Mouse (Mus musculus) olfactory bulb, adult 2 months (tissue): Measurements from ENCODE around the gene Serping1. TPM values are rescaled to one million over a fixed set of nuclear protein-coding genes. Genes with fewer than 3 reads are reported as not detected.
"Not testable (repeated sequence)": the region's sequence is repeated elsewhere in the genome, so short reads cannot be mapped to it uniquely, and the experiment has no call there.

Experiments
- H3K27ac ChIP-seq: fragments of 200-500 bp; 2 replicates; pipeline ENCODE4 v1.5.1; 2012; ENCODE audit warnings: low read depth, low read length; ENCODE audit not compliant: insufficient read depth
- H3K4me1 ChIP-seq: fragments of 200-500 bp; 2 replicates; pipeline ENCODE4 v1.6.1; 2012; ENCODE audit warnings: low read length; ENCODE audit not compliant: control insufficient read depth, insufficient read depth
- H3K4me3 ChIP-seq: fragments of 200-500 bp; 2 replicates; pipeline ENCODE4 v1.5.1; 2012; ENCODE audit warnings: mild to moderate bottlenecking, low read depth, low read length, moderate library complexity; ENCODE audit not compliant: insufficient read depth
- CTCF ChIP-seq: fragments of 200-500 bp; IDR thresholded peaks from 2 replicates; pipeline ENCODE4 v1.5.1; 2012; ENCODE audit warnings: low read depth, mild to moderate bottlenecking, low read length, moderate library complexity; ENCODE audit not compliant: insufficient read depth
- POLR2A ChIP-seq: fragments of 200-500 bp; IDR thresholded peaks from 2 replicates; pipeline ENCODE4 v1.6.1; 2012; ENCODE audit warnings: mild to moderate bottlenecking, low read depth, low read length, moderate library complexity; ENCODE audit not compliant: insufficient read depth
- WGBS: fragments of 180-500 bp; shearing (Covaris S2); methylation state at CpG from one replicate; pipeline ENCODE4 v1.1.7; 2018; 5-methylcytosine and 5-hydroxymethylcytosine counted together
- polyA plus RNA-seq: library from polyadenylated mRNA; stranded (reverse); fragments of >200 nt; gene quantifications from 2 replicates; pipeline ENCODE4 v1.2.4, GENCODE M21; 2012; ENCODE audit warnings: low replicate concordance; ENCODE audit not compliant: missing spikeins, insufficient read depth, insufficient read length

Serping1 gene
- polyA plus RNA-seq, 1 experiment: not detected

GRCm38 (mm10) chr2:84736312-84737161 is 38.7 kb downstream of the Serping1 start:
- Histone ChIP-seq H3K4me3 (peak overlapping the region; percentile 58), H3K27ac (no peak overlapping the region), H3K4me1 (peaks cover 32% of the 10 kb centered on the region)
- TF ChIP-seq CTCF (no peak), POLR2A (no peak)
- 17% methylated on average over 27 of the region's 27 CpGs for WGBS

DNA sequence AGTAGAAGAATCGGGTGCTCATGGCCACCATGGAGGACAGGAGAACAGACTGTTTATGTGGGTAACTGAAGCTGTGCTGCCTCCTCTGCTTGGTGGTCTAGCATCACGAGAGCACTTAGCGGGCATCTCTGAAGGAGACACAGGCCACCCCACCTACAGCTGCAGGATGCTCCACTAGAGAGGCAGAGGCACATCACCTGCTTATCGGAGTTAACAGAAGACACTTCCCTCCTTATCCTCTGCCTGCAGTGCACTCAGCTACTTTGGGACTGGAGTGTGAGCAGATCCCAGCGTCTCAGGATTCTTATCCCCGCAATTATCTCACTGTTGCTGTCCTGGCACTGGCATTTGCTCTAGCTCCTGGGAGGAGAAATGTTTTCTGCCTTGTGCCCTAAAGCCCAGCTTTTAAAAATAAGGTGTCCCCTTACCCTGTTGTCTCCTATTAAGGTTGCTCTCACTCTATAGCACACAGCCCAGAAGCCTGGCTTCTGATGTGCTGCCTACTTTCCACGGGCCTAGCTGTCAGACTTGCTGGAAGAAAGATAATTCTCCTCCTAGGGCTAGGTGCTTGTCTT is 39.8 kb downstream of the Serping1 start:
- Histone ChIP-seq H3K4me1 (peaks cover 28% of the 10 kb centered on the region), H3K27ac (peak overlapping the region; percentile 39; the same call in 1 of the 2 replicates), H3K4me3 (peak overlapping the region; percentile 58)
- 8% methylated on average over 7 of the region's 7 CpGs for WGBS
- no peak for TF ChIP-seq POLR2A
- no peak for TF ChIP-seq CTCF

DNA sequence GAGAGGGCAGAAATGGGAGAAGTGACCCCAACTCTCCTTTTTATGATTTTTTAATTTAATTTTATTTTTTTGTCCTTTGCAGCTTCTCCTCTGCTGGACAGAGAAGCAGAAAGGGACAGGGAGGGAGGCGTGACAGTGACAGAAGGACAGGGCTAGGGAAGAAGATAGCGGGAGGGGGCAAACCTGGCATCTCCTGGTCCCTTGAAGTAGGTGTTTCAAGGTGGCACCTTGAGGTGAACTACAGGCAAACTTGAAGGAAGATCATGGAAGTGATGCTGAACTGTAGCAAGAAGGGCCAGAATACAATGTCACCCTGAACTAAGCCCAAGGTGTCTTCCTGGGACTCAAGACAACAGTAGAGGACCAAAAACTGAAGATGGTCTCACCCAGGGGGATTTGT is 40.3 kb downstream of the Serping1 start:
- peak overlapping the region; percentile 39; the same call in 1 of the 2 replicates for H3K27ac ChIP-seq
- TF ChIP-seq CTCF: no peak
- TF ChIP-seq POLR2A: no peak
- WGBS: 4% methylated on average over 2 of the region's 2 CpGs
- H3K4me3 ChIP-seq: peak overlapping the region; percentile 58
- peaks cover 28% of the 10 kb centered on the region for H3K4me1 ChIP-seq

DNA sequence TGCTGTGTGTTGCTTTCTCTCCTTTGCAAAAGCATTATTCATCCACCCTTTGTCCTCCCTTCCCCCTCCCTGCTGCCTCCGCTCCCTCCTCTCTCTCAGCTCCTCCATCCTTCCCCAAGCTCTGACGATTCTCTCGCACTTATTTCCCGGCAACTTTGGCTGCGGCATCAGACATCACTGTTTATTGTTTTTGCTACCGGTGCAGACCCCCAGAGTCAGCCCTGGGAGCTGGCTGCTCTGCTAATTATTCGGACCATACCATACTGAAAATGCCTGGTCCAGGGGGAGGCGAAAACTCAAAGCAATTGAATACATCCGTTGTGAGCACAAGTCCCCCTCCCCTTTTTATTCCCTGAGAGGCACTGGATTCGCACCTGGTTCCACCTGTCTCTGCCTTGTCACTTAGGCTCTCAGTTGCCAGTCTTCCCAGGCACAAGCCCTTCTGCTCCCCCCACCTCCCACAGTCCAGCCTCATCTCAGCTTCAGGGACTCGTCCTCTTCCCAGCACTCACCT is 40.8 kb downstream of the Serping1 start:
- H3K27ac ChIP-seq: peak overlapping the region; percentile 88
- 3% methylated on average over 11 of the region's 11 CpGs for WGBS
- no peak for TF ChIP-seq POLR2A
- TF ChIP-seq CTCF: peak; percentile 15; the same call in 1 of the 2 replicates
- peaks cover 28% of the 10 kb centered on the region for H3K4me1 ChIP-seq
- peak overlapping the region; percentile 58 for H3K4me3 ChIP-seq

- WGBS: under 1% methylated on average over 8 of the region's 8 CpGs
- Histone ChIP-seq H3K27ac (peak within 1 kb of the TSS; percentile 88), H3K4me3 (peak within 1 kb of the TSS; percentile 58), H3K4me1 (peaks cover 28% of the 10 kb centered on the region)
- TF ChIP-seq CTCF: no peak
- peak; percentile 85 for TF ChIP-seq POLR2A
These were observed 41.5 kb downstream of the Serping1 start, which contains the start of gene Ypel4 for GRCm38 (mm10) chr2:84733579-84734300. TSS of gene Ypel4 (plus strand) at chr2:84734058.

DNA sequence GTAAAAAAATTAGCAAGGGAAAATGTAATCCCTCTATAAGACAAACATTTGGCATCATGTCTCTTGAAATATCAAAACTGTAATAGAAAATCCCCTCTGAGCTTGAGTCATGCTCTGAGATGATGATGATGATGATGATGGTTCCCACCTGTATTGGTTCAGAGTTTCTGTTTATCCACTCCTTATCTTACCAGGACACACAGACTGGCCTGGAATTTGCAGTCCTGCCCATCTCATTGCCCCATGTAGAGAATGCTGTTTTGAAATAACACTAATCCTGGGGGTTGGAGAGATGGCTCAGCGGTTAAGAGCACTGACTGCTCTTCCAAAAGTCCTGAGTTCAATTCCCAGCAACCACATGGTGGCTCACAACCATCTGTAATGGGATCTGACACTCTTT is 42.9 kb downstream of the Serping1 start:
- WGBS: 88% methylated on average over 1 of the region's 1 CpGs
- peaks cover 21% of the 10 kb centered on the region for H3K4me1 ChIP-seq
- H3K27ac ChIP-seq: no peak overlapping the region
- no peak overlapping the region for H3K4me3 ChIP-seq
- TF ChIP-seq CTCF (no peak), POLR2A (no peak)

- Histone ChIP-seq H3K27ac (no peak overlapping the region), H3K4me3 (no peak overlapping the region), H3K4me1 (peaks cover 11% of the 10 kb centered on the region)
- TF ChIP-seq POLR2A (no peak), CTCF (no peak)
- 82% methylated on average over 3 of the region's 3 CpGs for WGBS
These were observed 44.0 kb downstream of the Serping1 start for GRCm38 (mm10) chr2:84731206-84731605.

GRCm38 (mm10) chr2:84728191-84728590 is 47.1 kb downstream of the Serping1 start:
- not testable (repeated sequence) for H3K4me3 ChIP-seq, H3K27ac ChIP-seq, H3K4me1 ChIP-seq
- WGBS: 83% methylated on average over 5 of the region's 5 CpGs
